Mouse (Mus musculus): ENCODE results near the gene Rgs17.
"Not testable (repeated sequence)": the region's sequence is repeated elsewhere in the genome, so short reads cannot be mapped to it uniquely, and the experiment has no call there.

DNA sequence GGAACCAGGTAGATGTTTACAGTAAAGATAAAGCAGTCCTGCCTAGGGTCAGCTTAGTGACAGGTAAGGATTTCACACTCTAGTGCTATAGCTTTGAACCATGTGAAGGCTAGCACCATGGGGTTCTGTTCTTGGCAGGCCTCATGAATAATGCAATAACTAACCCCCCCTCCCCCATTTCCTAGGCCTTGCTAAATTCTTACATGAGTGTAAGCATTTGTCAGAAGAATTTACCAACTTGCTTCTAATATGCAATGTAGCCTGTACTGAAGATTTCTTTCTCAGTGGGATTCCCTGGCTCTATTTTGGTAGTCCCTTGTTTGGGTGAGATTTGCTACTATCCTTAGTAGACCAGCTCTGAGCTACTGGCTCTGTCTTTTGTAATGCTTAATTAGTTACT is 31.6 kb upstream of the Rgs17 start:
- TF ChIP-seq TCF12 (IDR thresholded peaks at IDR 0.05; ENCODE audit: insufficient read depth, poor library complexity, severe bottlenecking); POLR2A (IDR thresholded peaks at IDR 0.05; ENCODE audit: insufficient read length, low read depth); MAX (IDR thresholded peaks at IDR 0.05; ENCODE audit: low read depth): not testable (repeated sequence)
